Mouse (Mus musculus): ENCODE data around the gene Gm10778. TPM values are rescaled to one million over a fixed set of nuclear protein-coding genes. Genes with fewer than 3 reads are reported as not detected.
"Not testable (repeated sequence)": the region's sequence is repeated elsewhere in the genome, so short reads cannot be mapped to it uniquely, and the experiment has no call there.

The Gm10778 gene
- polyA plus RNA-seq, 1 experiment = 0.36 TPM

DNA sequence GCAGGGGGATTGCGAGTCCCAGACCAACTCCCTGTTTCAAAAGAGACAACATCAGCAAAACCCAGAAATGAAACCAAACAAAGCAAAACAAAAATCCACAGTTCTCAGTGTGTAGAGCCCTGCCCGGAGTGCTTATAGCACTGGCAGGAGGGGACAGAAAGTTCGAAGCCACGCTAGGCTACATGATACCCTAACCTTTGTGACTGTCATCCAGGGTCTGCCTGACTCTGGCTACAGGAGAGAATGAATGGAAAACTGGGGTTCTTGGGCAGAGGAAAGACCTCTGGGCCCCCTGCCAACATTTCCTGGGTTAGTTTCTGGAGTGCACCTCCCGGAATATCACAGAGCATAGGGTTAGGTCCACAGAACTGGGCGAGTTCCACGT is 21.0 kb upstream of the Gm10778 start:
- DNase-seq (ENCODE audit: low read depth) = no peak

GRCm38 (mm10) chr10:81628390-81628789 is 20.5 kb upstream of the Gm10778 start, which contains the start of gene Ankrd24:
Gene Ankrd24, plus strand, starts transcription at chr10:81628540.
- no peak for DNase-seq (ENCODE audit: low read depth)

DNA sequence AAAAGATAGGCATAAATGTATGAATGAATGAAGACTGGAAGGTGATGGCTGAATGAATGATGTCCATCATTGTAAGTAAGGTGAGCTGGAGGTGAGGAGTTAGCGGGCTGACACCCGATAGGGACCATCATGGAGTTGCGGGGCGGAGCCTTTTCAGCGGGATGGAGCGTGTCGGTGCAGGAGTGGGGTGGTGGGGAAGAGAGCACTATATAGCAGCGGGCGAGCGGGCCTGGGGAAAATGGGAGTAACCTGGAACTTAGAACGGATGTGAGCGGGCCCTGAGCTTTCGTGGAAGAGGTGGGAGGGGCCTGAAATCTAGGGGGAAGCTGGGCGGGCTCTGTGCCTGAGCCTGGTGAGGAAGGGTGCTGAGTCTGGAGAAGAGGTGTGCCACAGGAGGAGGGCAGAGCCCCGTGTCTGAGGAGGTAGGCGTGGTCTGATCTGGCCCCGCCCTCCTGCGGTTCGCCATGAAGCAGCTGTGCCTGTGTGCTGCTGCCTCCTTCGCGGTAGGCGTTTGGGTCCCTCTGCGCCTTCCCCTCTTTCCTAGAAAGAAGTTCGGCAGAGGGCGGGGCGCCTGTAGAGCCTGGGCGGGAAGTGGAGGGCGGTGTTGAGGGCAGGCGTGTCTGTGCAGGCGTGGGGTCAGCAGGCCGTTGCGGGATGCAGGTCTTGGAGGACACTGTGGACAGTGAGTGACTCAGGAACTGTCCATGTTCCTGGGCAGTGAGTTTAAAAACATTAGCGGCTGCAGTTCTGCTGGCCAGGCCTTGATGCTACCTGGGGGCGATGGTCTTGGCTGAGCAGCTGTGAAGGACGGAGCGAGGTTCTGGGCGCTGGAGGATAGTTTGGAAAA is 15.4 kb upstream of the Gm10778 start:
- DNase-seq (ENCODE audit: low read depth) = no peak

DNA sequence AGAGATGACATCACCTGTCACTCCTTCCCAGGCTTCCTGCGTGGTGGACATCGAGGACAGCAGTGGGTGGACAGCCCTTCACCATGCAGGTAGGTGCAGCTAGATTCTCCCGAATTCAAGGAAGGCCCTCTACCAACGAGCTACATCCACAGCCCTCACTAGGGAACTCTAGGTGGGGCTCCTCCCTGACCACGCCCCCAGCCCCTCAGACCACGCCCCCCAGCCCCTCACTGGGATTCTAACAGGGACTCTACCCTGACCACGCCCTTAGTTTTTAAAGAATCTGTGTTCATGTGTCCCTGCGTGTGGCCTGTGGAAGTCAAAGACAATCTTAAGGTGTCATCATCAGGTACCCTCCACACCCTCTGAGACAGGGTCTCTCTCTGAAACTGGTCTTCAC is 12.5 kb upstream of the Gm10778 start:
- DNase-seq (ENCODE audit: low read depth) = no peak

DNA sequence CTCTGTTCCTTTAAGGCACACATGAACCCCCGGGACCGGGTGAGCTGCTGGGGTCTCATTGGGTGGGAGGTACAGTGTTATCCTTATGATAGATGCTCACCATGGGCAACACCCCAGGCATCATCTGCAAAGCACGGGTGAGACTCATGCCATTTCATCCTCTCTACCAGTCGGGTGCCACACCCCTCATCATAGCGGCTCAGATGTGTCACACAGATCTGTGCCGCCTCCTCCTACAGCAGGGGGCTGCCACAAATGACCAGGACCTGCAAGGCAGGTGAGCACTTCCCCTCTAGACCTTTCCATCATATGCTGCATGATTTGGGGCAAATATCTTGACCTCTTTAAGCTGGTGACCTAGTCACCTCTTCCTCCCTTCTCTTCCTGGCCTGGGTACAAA is 10.8 kb upstream of the Gm10778 start:
- no peak for DNase-seq (ENCODE audit: low read depth)

DNA sequence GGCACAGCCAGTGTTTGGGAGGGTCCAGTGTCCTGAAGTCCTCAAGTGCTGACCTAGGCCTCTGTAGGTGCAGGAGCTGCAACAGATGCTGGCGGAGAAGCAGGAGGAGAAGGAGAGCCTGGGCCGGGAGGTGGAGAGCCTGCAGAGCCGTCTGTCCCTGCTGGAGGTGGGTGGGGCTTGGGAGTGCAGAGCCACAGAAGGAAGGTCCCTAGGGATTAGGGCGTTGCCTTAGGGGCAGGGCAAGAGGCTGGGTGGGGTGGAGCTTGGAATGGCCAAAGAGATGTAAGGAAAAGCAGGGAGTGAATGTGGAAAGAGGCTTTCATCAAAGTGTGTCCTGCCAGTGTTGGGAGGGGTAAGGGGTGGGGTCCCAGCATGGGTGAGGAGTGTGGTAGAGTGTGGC is 8.0 kb upstream of the Gm10778 start:
- not testable (repeated sequence) for DNase-seq (ENCODE audit: low read depth)

GRCm38 (mm10) chr10:81641566-81641965 is 7.3 kb upstream of the Gm10778 start:
- no peak for DNase-seq (ENCODE audit: low read depth)

- no peak for DNase-seq (ENCODE audit: low read depth)
These were observed 6.7 kb upstream of the Gm10778 start for GRCm38 (mm10) chr10:81641978-81642647.

DNA sequence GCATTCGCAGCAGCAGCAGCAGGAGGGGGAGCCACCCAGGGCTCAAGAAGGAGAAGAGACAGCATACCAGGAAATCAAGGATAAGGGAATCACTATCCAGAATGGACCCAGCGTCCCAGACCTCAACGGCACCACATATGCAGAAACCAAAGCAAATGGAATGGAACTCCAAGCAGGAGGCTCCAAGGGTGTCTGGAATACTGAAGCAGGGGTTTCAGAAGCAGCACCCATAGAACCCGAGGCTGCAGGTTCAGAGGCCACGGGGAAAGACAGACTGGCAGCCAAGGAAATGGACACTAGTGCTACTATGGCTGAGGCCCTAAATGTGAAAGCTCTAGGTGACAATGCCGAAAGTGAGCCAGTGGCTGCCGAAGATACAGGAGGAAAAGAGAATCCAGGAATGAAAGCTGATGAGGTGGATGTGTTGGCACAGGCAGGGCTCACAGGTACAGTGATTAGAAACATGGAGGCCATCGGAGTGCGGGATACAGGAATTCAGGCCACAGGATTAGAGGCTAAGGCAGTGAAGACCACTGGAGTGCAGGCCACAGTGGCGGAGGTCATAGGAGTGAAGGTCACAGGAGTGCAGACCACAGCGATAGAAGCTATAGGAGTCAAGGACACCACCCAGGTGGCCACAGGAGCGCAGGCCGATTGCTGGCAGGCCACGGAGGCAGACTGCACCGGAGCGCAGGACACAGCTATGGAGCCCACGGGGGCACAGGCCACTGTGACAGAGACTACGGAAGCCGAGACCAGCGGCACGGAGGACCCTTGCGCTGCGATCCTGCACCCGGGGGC is 6.0 kb upstream of the Gm10778 start:
- no peak for DNase-seq (ENCODE audit: low read depth)

GRCm38 (mm10) chr10:81643449-81644055 is 5.3 kb upstream of the Gm10778 start:
- DNase-seq (ENCODE audit: low read depth) = peak; percentile 55

DNA sequence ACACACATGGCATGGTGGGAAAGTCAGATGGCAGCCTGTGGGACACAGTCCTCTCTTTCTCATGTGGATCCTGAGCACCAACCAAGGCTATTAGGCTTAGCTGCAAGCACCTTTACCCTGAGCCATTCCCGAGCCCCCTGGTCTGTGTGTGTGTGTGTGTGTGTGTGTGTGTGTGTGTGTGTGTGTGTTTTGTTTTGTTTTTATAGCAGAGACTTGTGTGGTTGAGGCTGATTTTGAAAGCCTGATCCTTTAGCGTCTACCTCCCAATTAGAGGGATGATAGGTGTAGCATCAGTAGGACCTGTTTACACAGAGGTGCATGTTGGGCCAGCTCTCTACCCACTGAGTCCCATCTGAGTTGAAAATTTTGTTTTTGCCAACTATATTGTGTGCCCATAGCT is 4.7 kb upstream of the Gm10778 start:
- no peak for DNase-seq (ENCODE audit: low read depth)

DNA sequence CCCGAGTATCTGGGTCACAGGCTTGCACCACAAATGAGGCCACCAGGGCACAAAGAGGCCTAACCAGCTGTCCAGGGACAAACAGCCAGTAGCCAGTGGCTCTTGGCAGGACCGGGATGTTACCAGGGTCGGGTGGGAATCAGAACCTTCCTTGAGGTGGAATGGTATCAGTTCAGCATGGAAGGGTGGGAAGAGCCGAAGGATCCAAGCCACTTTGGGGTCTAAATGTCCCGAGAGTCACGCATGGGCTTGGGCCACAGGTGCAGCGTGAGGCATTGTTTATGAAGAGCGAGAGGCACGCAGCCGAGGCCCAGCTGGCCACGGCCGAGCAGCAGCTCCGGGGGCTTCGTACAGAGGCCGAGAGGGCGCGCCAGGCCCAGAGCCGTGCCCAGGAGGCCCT is 4.1 kb upstream of the Gm10778 start:
- no peak for DNase-seq (ENCODE audit: low read depth)

GRCm38 (mm10) chr10:81645391-81645790 is 3.5 kb upstream of the Gm10778 start:
- DNase-seq (ENCODE audit: low read depth) = no peak

GRCm38 (mm10) chr10:81646015-81646555 is 2.8 kb upstream of the Gm10778 start:
- DNase-seq (ENCODE audit: low read depth) = no peak

DNA sequence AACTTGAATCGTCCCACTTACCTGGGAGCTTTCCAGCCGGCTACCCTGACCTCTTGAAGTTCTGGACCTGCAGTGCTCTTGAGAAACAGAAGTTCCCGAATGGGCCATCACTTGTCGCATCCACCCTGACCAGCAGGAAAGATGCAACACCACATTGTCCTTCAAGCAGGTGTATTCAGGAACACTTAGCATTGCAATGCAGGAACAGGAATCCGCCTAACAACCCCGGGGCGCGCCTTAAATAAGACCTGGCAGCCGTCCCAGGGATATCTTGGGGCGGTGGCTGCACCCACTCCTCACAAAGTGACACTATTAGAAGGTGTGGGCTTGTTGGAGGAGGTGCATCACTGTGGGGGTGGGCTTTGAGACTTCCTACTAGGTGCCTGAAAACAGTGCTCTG is 6.3 kb downstream of the Gm10778 start:
- DNase-seq (ENCODE audit: low read depth) = no peak

DNA sequence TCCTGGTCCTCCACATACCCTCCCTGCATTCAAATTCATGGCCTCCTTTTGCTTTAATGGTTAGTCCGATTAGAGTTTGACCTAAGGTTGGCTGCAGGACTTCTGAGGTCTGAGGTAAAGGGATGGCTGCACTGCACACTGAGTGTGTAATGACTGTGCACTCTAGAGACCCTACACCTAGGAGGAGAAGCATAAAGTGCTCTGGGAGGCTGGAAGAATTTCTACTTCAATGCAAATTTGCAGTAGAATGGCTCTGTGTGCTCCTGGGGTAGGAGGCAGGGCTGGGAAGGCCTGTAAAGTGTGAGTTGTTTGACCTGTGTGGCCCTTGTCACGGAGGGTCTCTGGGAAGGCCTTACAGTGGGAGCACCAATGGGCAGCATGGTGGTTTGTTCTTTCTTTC is 7.3 kb downstream of the Gm10778 start:
- no peak for DNase-seq (ENCODE audit: low read depth)

DNA sequence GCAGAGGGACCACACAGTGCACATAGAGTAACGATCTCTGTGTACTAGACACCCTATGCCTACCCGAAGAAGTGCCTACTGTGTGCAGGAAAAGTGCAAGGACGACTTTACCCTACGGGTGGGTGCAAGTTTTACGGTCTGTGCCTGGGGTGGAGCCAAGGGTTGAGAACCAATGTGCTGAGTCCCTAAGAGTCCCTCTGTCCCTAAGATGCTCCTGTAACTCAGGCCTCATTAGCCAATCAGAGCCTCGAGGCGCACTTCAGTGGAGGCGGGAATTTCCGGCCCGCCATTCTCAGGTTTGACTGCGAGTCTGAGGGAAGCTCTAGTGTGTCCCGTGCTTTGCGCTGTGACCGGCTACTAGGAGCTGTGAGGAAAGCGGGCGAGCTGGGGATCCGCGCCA is 38.3 kb downstream of the Gm10778 start:
- DNase-seq (ENCODE audit: low read depth) = not testable (repeated sequence)

GRCm38 (mm10) chr10:81704531-81705301 is 55.9 kb downstream of the Gm10778 start, which contains the start of gene Zfp433:
Gene Zfp433, plus strand, starts transcription at chr10:81704825.
- not testable (repeated sequence) for DNase-seq (ENCODE audit: low read depth)
